Mouse (Mus musculus): ENCODE measurements around the gene Syt7.
A peak's percentile ranks its signal among the peaks of the same experiment; 100 is the strongest.

- TF ChIP-seq CTCF (IDR thresholded peaks at IDR 0.05; ENCODE audit: low read depth, low read length) (peak; percentile 78), EP300 (IDR thresholded peaks at IDR 0.05; ENCODE audit: insufficient read depth, low read depth, low read length) (no peak)
Observed at GRCm38 (mm10) chr19:10435908-10436307, 47.0 kb downstream of the Syt7 start.
